Mouse (Mus musculus) thymus, adult 2 months (tissue): ENCODE measurements around the gene Stk16. TPM values are rescaled to one million over a fixed set of nuclear protein-coding genes. Genes with fewer than 3 reads are reported as not detected.

Source experiments
- DNase-seq: peaks from one replicate; pipeline ENCODE4 v3.0.0; 2021
- H3K27ac ChIP-seq: fragments of 200-500 bp; 2 replicates; pipeline ENCODE4 v1.5.1; 2012; ENCODE audit warnings: low read length, control low read depth; ENCODE audit not compliant: control insufficient read depth, insufficient read depth
- H3K27me3 ChIP-seq: fragments of 200-500 bp; 2 replicates; pipeline ENCODE4 v1.6.1; 2012; ENCODE audit warnings: mild to moderate bottlenecking, low read length, moderate library complexity, mixed read lengths; ENCODE audit not compliant: control insufficient read depth, insufficient read depth
- H3K36me3 ChIP-seq: fragments of 200-500 bp; 2 replicates; pipeline ENCODE4 v1.6.1; 2012; ENCODE audit warnings: mild to moderate bottlenecking, low read length, moderate library complexity; ENCODE audit not compliant: control insufficient read depth, insufficient read depth
- H3K4me1 ChIP-seq: fragments of 200-500 bp; replicated peaks from 2 replicates; pipeline ENCODE4 v1.6.1; 2012; ENCODE audit warnings: low read length; ENCODE audit not compliant: control insufficient read depth, insufficient read depth
- H3K4me3 ChIP-seq: fragments of 200-500 bp; 2 replicates; pipeline ENCODE4 v1.5.1; 2012; ENCODE audit warnings: mild to moderate bottlenecking, low read length, control low read depth, moderate library complexity; ENCODE audit not compliant: control insufficient read depth, insufficient read depth
- CTCF ChIP-seq: fragments of 200-500 bp; IDR thresholded peaks from 2 replicates; pipeline ENCODE4 v1.5.1; 2012; ENCODE audit warnings: mild to moderate bottlenecking, control low read depth, low read length, moderate library complexity, borderline replicate concordance; ENCODE audit not compliant: control insufficient read depth, poor library complexity, insufficient read depth; ENCODE audit errors: extremely low read depth
- POLR2A ChIP-seq: fragments of 200-500 bp; IDR thresholded peaks from 2 replicates; pipeline ENCODE4 v1.6.1; 2012; ENCODE audit warnings: mild to moderate bottlenecking, low read length, control low read depth, moderate library complexity; ENCODE audit not compliant: control insufficient read depth, poor library complexity, insufficient read depth; ENCODE audit errors: extremely low read depth
- WGBS: fragments of 180-500 bp; shearing (Covaris S2); methylation state at CpG from one replicate; pipeline ENCODE4 v1.1.7; 2018; 5-methylcytosine and 5-hydroxymethylcytosine counted together
- polyA plus RNA-seq: library from polyadenylated mRNA; depleted of rRNA; stranded (reverse); fragments of >200 nt; gene quantifications from 2 replicates; pipeline ENCODE4 v1.2.3, GENCODE M21; 2012

Gene Stk16
- polyA plus RNA-seq, 1 experiment: 340 TPM

DNA sequence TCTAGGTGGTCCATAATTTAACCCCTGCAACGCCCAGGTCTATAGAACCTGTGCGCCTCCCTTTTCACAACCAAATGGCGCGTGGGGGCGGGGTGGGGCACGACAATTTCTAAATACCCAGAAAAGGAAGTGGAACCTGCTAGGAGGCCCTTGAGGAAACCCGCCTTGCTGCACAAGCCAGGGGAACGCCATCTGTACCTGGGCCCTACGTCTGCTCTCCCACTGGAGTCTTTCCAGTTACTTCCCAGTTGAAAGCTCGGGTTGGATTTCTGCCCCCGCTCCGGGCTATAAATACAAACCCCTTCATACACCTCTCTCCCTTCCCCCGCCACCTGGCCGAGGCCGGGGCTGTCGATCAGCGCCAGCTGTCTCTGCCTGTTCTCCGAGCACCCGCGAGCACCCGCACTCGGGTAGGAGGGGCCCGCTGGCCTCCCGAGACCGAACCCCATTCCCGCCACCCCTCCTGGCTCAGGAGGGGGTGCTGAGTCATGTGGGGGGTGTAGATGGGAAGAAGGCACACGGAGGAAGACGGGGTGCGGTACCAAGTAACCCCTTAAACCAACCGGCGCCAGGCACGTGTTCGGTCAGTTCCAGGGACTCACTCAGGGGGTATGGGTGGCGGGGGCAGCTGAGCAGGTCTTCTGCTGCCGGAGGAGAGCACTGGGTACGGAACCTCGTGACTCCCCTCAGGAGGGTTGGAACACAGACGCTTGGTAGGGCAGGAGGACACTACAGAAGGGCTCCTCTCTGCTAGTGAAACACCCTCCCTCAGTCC, 7.8 kb downstream of the Stk16 start:
- peaks cover 15% of the 10 kb centered on the region for H3K36me3 ChIP-seq
- H3K27ac ChIP-seq: peak overlapping the region; percentile 47
- H3K4me1 ChIP-seq: peaks cover 58% of the 10 kb centered on the region
- DNase-seq: peak; percentile 66
- no peaks in the 10 kb centered on the region for H3K27me3 ChIP-seq
- H3K4me3 ChIP-seq: peak overlapping the region; percentile 71
- TF ChIP-seq CTCF: no peak
- TF ChIP-seq POLR2A: peak; percentile 34; the same call in 1 of the 2 replicates
- WGBS: under 1% methylated on average over 38 of the region's 38 CpGs

DNA sequence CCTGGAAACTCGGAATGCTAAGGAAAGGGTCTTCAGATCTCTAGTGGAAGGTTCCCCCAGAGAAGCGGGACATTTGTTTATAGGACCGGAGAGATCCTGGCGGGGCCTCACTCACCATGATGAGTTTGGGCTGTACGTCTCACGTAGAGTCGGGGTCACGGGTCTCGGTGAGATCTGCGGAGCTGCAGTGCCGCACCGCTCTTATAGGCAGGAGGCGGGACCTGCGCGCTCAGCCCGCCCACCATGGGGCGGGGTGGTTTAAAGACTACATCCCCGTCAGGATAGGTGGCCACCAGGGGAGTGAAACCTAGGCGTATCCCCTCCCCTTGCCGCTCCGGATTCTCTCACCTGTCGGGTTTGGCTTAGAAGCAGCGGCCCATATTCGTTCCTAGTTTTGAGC, 8.4 kb downstream of the Stk16 start:
- Histone ChIP-seq H3K36me3 (peaks cover 15% of the 10 kb centered on the region), H3K27ac (peak overlapping the region; percentile 47), H3K4me3 (peak overlapping the region; percentile 71), H3K4me1 (peaks cover 58% of the 10 kb centered on the region), H3K27me3 (no peaks in the 10 kb centered on the region)
- peak; percentile 97 for DNase-seq
- TF ChIP-seq POLR2A (peak; percentile 98), CTCF (no peak)
- WGBS: under 1% methylated on average over 24 of the region's 24 CpGs

DNA sequence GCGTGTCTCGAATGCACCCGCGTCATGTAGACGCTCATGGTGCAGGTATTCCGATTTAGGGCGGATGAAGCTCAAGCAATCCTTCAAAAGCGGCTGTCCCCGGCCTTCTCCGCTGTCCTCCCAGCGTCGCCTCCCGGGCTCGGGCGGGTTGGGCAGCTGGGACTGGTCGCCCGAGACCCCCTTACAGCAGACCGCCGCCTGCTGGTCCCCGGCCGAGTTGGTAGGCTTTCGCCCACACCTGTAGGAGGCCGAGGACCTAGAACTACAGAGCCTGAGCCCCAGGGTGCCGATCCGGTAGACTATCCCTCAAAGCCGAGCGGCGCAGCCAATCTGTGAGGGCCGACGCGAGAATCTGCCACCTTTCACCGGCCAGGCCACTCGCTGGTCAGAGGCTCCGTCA, 8.9 kb downstream of the Stk16 start, which contains the start of gene Tuba4a:
Gene Tuba4a, minus strand, starts transcription at position 335 of the 400 bp plus-strand sequence.
- WGBS: 14% methylated on average over 34 of the region's 34 CpGs
- Histone ChIP-seq H3K4me1 (peaks cover 57% of the 10 kb centered on the region), H3K27ac (peak within 1 kb of the TSS; percentile 47), H3K4me3 (peak within 1 kb of the TSS; percentile 71), H3K36me3 (peaks cover 11% of the 10 kb centered on the region), H3K27me3 (no peaks in the 10 kb centered on the region)
- no peak for DNase-seq
- TF ChIP-seq POLR2A: no peak

DNA sequence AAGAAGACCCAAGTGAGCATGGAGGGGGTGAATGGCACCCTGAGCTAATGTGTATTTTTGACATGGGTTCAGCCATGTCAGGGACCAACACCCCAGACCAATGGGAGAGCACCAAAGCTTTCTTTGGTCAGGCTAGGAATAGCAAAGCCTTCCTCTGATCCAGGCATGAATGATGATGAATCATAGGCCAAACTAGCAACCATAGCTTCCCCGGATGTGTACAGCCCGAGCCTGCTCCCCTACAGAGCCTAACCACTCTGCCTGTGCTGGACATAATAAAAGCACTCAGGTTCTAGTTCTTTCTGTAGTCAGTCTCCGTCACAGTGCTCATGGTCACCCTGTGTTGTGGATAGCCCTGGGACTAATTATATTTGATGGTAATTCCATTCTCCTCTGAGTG, 10.9 kb downstream of the Stk16 start:
- H3K27me3 ChIP-seq: no peaks in the 10 kb centered on the region
- H3K27ac ChIP-seq: no peak overlapping the region
- DNase-seq: no peak
- no peak overlapping the region for H3K4me3 ChIP-seq
- peaks cover 51% of the 10 kb centered on the region for H3K4me1 ChIP-seq
- no peaks in the 10 kb centered on the region for H3K36me3 ChIP-seq
- WGBS: 91% methylated on average over 3 of the region's 3 CpGs
- TF ChIP-seq CTCF (no peak), POLR2A (no peak)

DNA sequence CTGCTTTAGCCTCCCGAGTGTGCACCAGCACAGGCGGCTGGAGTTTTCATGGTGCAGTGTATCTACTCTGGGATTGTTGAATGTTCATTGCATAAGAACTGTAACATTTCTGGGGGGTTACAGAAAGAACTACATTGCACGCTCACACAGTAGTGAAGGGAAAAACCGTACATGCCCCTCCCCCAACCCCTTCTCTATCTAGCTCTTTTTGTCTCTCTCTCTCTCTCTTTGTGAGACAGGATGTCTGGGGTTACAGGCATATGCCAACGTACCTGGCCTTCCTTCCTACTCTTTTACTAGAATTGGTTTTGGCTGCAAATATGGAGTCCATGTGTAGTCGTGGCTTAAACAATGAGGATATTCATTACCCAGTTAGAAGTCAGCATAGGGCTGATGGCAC, 12.3 kb downstream of the Stk16 start:
- Histone ChIP-seq H3K27ac (peak overlapping the region; percentile 78), H3K4me3 (no peak overlapping the region), H3K36me3 (no peaks in the 10 kb centered on the region), H3K4me1 (peaks cover 38% of the 10 kb centered on the region), H3K27me3 (no peaks in the 10 kb centered on the region)
- TF ChIP-seq POLR2A (no peak), CTCF (no peak)
- peak; percentile 65 for DNase-seq
- WGBS: 33% methylated on average over 6 of the region's 6 CpGs

DNA sequence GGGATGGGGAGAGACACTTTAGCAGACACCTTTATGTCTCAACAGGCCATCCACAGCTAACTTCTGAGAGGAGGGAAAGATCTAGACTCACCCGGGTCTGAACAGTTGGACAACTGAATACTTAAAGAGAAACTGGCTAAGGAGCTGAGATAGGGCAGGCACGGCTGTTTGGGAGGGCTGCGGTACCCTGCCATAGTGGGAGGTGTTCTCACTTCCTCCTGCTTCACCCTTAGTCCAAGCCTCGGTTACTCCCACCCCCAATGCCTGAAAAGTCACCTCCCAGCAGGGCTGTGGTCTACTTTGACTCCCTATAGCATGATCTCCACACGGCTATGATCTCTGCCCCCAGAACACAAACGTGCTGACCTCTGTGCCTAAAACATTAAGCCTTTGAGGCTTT, 12.9 kb downstream of the Stk16 start:
- DNase-seq: peak; percentile 43
- Histone ChIP-seq H3K27ac (peak overlapping the region; percentile 75), H3K4me3 (no peak overlapping the region), H3K27me3 (no peaks in the 10 kb centered on the region), H3K36me3 (no peaks in the 10 kb centered on the region), H3K4me1 (peaks cover 36% of the 10 kb centered on the region)
- TF ChIP-seq POLR2A: no peak
- TF ChIP-seq CTCF: no peak
- WGBS: 3% methylated on average over 6 of the region's 6 CpGs
